Mouse (Mus musculus): ENCODE measurements around the gene Ccl7. TPM values are rescaled to one million over a fixed set of nuclear protein-coding genes. Genes with fewer than 3 reads are reported as not detected.

Gene Ccl7
- total and polyA plus RNA-seq, 3 experiments = 0.68 to 1.7 (median 1.4) TPM

DNA sequence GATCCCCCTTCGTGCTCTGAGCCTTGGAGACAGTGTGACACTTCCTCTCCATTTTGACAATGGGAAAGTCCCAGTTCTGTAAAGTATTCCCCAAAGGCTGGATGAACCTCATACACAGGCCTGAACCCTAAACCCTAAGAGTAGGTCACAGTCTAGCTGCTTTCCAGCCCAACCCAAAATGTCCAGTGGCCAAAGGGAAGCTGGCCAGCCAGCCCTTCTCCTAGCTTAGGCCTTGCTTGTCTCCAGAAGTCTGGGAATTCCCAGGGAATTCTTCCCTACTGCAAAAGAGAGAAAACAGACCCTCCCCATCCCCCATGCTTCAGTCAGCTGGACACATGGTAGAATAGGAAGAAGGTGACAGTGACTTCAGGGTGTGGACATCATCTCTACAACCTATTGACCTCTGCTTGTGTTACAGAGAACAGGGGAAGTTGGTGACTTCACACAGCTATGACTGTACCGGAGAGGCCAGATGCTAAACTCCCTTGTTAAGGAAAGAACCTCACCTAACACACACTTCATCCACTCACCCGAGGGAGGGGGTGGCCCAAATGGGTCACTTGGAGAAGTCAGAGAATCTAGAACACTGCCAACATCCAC lies 29.2 kb upstream of the Ccl7 start:
- Histone ChIP-seq H3K4me3 (no peak overlapping the region), H3K9ac (ENCODE audit: low read depth, low read length) (no peak overlapping the region), H3K27me3 (ENCODE audit: control insufficient read depth, insufficient read depth, low read length) (no peaks in the 10 kb centered on the region), H3K79me2 (replicated peaks; ENCODE audit: control insufficient read depth, insufficient read depth, low read length) (no peaks in the 10 kb centered on the region), H3K27ac (no peak overlapping the region), H3K4me1 (ENCODE audit: control insufficient read depth, insufficient read depth, low read length) (peaks cover 6% of the 10 kb centered on the region), H3K36me3 (ENCODE audit: control insufficient read depth, insufficient read depth, low read length) (no peaks in the 10 kb centered on the region)
- 28% methylated on average over 3 of the region's 3 CpGs for WGBS
- intact Hi-C loops (cut with DNase I) = loop anchor here (2.0 kb wide), 1 partner anchor 17 kb away; no protein-coding TSS in a partner anchor
- peak; percentile 54 to 60 for DNase-seq
- TF ChIP-seq CTCF (IDR thresholded peaks at IDR 0.05) (no peak), EP300 (IDR thresholded peaks at IDR 0.05; ENCODE audit: insufficient read depth, low read depth, low read length) (no peak), POLR2A (IDR thresholded peaks at IDR 0.05; ENCODE audit: insufficient read depth, low read depth, low read length) (no peak)

DNA sequence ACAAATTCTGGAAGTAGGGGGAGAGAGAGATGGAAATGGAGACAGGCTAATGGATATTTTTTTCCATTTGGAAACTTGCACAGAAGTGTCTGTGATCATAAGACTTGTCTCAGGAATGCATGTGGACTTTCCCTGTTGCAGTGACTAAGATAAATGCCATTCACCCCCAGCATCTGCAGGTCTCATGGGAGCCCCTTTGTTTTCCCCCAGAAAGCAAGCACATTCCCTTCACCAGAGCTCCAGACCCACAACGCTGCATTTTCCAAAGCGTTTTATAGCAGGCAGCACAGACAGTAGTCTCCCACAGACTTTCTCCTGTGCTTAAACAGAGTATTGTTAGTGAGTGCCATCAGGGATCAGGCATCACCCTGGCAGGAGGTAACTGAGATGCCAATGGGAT lies 26.1 kb upstream of the Ccl7 start:
- WGBS = 22% methylated on average over 2 of the region's 2 CpGs
- TF ChIP-seq CTCF (IDR thresholded peaks at IDR 0.05) (no peak), POLR2A (IDR thresholded peaks at IDR 0.05; ENCODE audit: insufficient read depth, low read depth, low read length) (no peak), EP300 (IDR thresholded peaks at IDR 0.05; ENCODE audit: insufficient read depth, low read depth, low read length) (no peak)

DNA sequence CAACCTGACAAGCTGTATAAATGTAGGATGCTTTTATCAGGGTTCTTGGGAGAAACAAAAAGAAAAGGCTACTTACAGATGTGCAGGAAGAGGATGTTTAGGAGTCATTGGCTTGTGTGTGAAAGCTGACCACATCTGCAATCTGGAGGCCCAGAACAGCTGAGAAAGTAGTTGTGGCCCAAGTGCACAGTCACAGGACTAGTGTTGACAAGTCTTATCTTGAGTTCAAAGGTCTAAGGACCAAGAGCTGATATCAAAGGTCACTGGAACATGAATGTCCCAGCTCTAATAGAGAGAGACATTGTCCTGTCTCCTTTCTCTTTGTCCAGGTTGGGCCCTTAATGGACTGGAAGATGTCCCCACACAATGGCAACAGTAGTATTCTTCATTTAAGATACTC lies 25.7 kb upstream of the Ccl7 start:
- intact Hi-C loops (cut with DNase I) = no loop called here
- no peaks in the 10 kb centered on the region for H3K27me3 ChIP-seq (ENCODE audit: control insufficient read depth, insufficient read depth, low read length)
- no peak overlapping the region for H3K4me3 ChIP-seq
- TF ChIP-seq EP300 (IDR thresholded peaks at IDR 0.05; ENCODE audit: insufficient read depth, low read depth, low read length) (no peak), CTCF (IDR thresholded peaks at IDR 0.05) (no peak), POLR2A (IDR thresholded peaks at IDR 0.05; ENCODE audit: insufficient read depth, low read depth, low read length) (no peak)
- no peaks in the 10 kb centered on the region for H3K79me2 ChIP-seq (replicated peaks; ENCODE audit: control insufficient read depth, insufficient read depth, low read length)
- DNase-seq = no peak
- H3K9ac ChIP-seq (ENCODE audit: low read depth, low read length) = no peak overlapping the region
- no peaks in the 10 kb centered on the region for H3K36me3 ChIP-seq (ENCODE audit: control insufficient read depth, insufficient read depth, low read length)
- H3K27ac ChIP-seq = no peak overlapping the region
- H3K4me1 ChIP-seq (ENCODE audit: control insufficient read depth, insufficient read depth, low read length) = no peaks in the 10 kb centered on the region

More for the DNA sequence above, 26.1 kb upstream of the Ccl7 start:
- Histone ChIP-seq H3K79me2 (replicated peaks; ENCODE audit: control insufficient read depth, insufficient read depth, low read length) (no peaks in the 10 kb centered on the region), H3K4me3 (no peak overlapping the region), H3K27me3 (ENCODE audit: control insufficient read depth, insufficient read depth, low read length) (no peaks in the 10 kb centered on the region), H3K36me3 (ENCODE audit: control insufficient read depth, insufficient read depth, low read length) (no peaks in the 10 kb centered on the region), H3K27ac (no peak overlapping the region), H3K4me1 (ENCODE audit: control insufficient read depth, insufficient read depth, low read length) (no peaks in the 10 kb centered on the region), H3K9ac (ENCODE audit: low read depth, low read length) (no peak overlapping the region)
- intact Hi-C loops (cut with DNase I) = no loop called here
- no peak for DNase-seq

DNA sequence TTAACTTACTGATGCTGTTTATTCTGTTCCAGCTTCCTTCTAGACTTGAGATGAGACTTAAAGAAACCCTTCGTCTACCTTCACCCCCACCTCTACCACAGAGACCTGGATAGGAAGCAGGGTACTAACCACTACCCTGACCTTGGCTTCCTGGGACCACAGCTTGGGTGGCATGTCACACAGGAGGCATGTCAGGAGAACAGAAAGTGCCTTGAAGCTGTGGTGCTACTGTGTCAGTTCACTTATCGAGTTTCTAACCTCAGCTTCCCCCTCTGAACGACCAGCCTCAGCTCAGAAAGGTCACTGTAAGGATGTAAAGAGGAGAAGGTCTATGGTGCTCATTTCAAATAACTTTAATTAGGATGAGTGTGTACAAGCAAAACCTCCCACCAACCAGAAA lies 24.1 kb upstream of the Ccl7 start:
- 69% methylated on average over 3 of the region's 3 CpGs for WGBS
- no peak overlapping the region for H3K27ac ChIP-seq
- H3K9ac ChIP-seq (ENCODE audit: low read depth, low read length) = no peak overlapping the region
- no peaks in the 10 kb centered on the region for H3K27me3 ChIP-seq (ENCODE audit: control insufficient read depth, insufficient read depth, low read length)
- H3K36me3 ChIP-seq (ENCODE audit: control insufficient read depth, insufficient read depth, low read length) = no peaks in the 10 kb centered on the region
- H3K4me3 ChIP-seq = no peak overlapping the region
- H3K79me2 ChIP-seq (replicated peaks; ENCODE audit: control insufficient read depth, insufficient read depth, low read length) = no peaks in the 10 kb centered on the region
- no peaks in the 10 kb centered on the region for H3K4me1 ChIP-seq (ENCODE audit: control insufficient read depth, insufficient read depth, low read length)
- DNase-seq = no peak
- intact Hi-C loops (cut with DNase I) = no loop called here
- TF ChIP-seq CTCF (IDR thresholded peaks at IDR 0.05) = no peak
- TF ChIP-seq EP300 (IDR thresholded peaks at IDR 0.05; ENCODE audit: insufficient read depth, low read depth, low read length) = no peak
- no peak for TF ChIP-seq POLR2A (IDR thresholded peaks at IDR 0.05; ENCODE audit: insufficient read depth, low read depth, low read length)

DNA sequence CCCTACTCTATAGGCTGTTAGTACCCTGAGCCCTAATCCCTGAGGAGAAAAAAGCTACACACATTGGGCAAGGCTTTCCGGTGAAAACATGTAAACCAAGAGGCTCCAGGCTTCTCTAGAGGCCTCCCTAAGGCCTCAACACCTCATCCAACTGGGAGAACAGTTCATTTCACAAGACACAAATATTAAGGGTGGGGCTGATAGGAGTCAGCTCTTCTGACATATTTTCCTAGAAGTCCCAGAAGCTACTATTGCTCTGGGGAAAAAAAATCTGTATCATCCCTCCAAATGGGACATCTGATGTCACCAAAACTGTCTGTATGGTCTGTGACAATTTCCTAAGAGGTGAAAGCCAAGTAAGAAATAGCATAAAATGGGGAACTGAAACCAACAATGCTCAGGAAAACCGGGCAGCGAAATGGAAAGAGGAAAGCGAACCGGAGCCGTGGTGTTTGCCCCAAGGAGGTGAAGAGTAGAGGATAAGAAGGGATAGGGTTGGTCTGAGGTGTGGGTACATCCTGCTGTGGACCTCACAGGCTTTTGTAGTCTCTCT lies 22.9 kb upstream of the Ccl7 start:
- H3K36me3 ChIP-seq (ENCODE audit: control insufficient read depth, insufficient read depth, low read length) = no peaks in the 10 kb centered on the region
- DNase-seq = peak in 1 of 2 experiments; percentile 11
- H3K27ac ChIP-seq = no peak overlapping the region
- TF ChIP-seq POLR2A (IDR thresholded peaks at IDR 0.05; ENCODE audit: insufficient read depth, low read depth, low read length) (no peak), EP300 (IDR thresholded peaks at IDR 0.05; ENCODE audit: insufficient read depth, low read depth, low read length) (no peak), CTCF (IDR thresholded peaks at IDR 0.05) (no peak)
- no peak overlapping the region for H3K4me3 ChIP-seq
- no peaks in the 10 kb centered on the region for H3K27me3 ChIP-seq (ENCODE audit: control insufficient read depth, insufficient read depth, low read length)
- H3K79me2 ChIP-seq (replicated peaks; ENCODE audit: control insufficient read depth, insufficient read depth, low read length) = no peaks in the 10 kb centered on the region
- no peaks in the 10 kb centered on the region for H3K4me1 ChIP-seq (ENCODE audit: control insufficient read depth, insufficient read depth, low read length)
- intact Hi-C loops (cut with DNase I) = no loop called here
- no peak overlapping the region for H3K9ac ChIP-seq (ENCODE audit: low read depth, low read length)
- WGBS = 74% methylated on average over 6 of the region's 6 CpGs

DNA sequence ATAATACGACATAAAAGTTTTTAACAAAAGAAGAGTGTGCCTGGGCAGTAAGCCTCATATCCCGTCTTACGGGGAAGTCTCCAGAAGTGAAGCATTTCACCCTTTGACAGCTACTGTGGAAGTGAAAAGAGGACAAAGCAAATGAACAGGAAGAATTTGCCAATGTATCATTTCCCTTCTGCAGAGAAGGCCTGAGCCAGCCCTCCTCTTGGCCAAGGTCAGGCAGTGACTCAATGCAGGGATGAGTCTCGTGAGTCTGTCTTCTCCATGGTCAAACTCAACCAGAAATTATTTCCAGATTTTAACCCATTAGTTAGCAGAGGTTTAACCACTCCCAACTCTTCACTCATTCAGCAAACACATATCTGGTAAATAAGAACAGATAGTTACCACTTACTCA lies 21.7 kb upstream of the Ccl7 start:
- Histone ChIP-seq H3K36me3 (ENCODE audit: control insufficient read depth, insufficient read depth, low read length) (no peaks in the 10 kb centered on the region), H3K4me3 (no peak overlapping the region), H3K79me2 (replicated peaks; ENCODE audit: control insufficient read depth, insufficient read depth, low read length) (no peaks in the 10 kb centered on the region), H3K4me1 (ENCODE audit: control insufficient read depth, insufficient read depth, low read length) (no peaks in the 10 kb centered on the region), H3K27me3 (ENCODE audit: control insufficient read depth, insufficient read depth, low read length) (no peaks in the 10 kb centered on the region), H3K27ac (no peak overlapping the region), H3K9ac (ENCODE audit: low read depth, low read length) (no peak overlapping the region)
- DNase-seq = peak in 1 of 2 experiments; percentile 13
- WGBS = 49% methylated on average over 4 of the region's 4 CpGs
- intact Hi-C loops (cut with DNase I) = no loop called here
- TF ChIP-seq POLR2A (IDR thresholded peaks at IDR 0.05; ENCODE audit: insufficient read depth, low read depth, low read length) (no peak), EP300 (IDR thresholded peaks at IDR 0.05; ENCODE audit: insufficient read depth, low read depth, low read length) (no peak), CTCF (IDR thresholded peaks at IDR 0.05) (no peak)
